Mouse (Mus musculus): ENCODE results near the gene Upb1. TPM values are rescaled to one million over a fixed set of nuclear protein-coding genes. Genes with fewer than 3 reads are reported as not detected.
"Not testable (repeated sequence)": the region's sequence is repeated elsewhere in the genome, so short reads cannot be mapped to it uniquely, and the experiment has no call there.

Gene Upb1
- 0.19 TPM in 1 of 2 replicates, not detected in the other for polyA plus RNA-seq (2016; fragmentation: Nextera tagmentation; extraction: Ambion mirVana)

DNA sequence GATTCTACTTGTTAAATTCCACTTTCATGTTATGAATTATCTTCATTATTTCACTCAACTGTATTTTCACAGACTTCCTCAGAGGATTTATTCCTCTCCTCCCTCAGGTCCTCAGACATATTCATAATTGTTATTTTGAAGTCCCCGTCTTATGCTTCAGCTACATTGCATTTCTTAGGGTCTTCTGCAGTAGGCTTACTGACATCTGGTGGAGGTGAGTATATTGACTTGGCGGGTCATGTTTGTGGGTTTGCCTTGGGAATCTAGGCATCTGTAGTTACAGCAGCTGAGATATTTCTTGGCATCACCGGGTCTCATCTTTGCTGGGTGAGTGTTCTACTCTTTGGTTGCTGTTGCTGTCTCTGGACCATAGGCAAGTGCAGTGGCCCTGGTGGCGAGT is at the start of gene Upb1:
Upb1 (plus strand) TSS at position 158 of the 400 bp plus-strand sequence.
- Histone ChIP-seq H3K9me3 (no peaks in the 10 kb centered on the region), H3K27ac (no peak within 1 kb of the TSS), H3K36me3 (no peaks in the 10 kb centered on the region), H3K4me3 (no peak within 1 kb of the TSS), H3K27me3 (ENCODE audit: insufficient read depth, poor library complexity, severe bottlenecking) (no peaks in the 10 kb centered on the region), H3K4me1 (replicated peaks) (peaks cover 7% of the 10 kb centered on the region)
- no peak for DNase-seq (ENCODE audit: low spot score)
- WGBS = 87% methylated on average over 4 of the region's 4 CpGs

DNA sequence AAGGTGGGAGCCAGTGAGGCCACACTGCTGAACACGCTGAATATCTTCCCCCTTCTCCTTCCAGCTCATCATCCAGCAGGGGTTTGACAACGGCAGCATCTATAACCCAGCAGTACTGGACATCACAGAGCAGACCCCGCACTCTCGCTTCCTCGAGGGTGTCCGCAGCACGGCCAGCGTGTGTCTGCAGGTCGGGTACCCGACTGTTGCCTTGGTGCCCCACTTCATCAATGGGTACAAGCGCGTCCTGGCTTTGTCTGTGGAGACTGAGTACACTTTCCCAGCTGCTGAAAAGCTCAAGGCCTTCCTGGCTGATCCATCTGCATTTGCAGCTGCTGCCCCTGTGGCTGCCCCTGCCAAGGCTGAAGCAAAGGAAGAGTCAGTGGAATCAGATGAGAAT is 48.4 kb upstream of the Upb1 start:
- H3K4me1 ChIP-seq (replicated peaks) = no peaks in the 10 kb centered on the region
- no peak overlapping the region for H3K4me3 ChIP-seq
- H3K36me3 ChIP-seq = no peaks in the 10 kb centered on the region
- no peak overlapping the region for H3K27ac ChIP-seq
- H3K9me3 ChIP-seq = no peaks in the 10 kb centered on the region
- 94% methylated on average over 12 of the region's 12 CpGs for WGBS
- no peaks in the 10 kb centered on the region for H3K27me3 ChIP-seq (ENCODE audit: insufficient read depth, poor library complexity, severe bottlenecking)
- no peak for DNase-seq (ENCODE audit: low spot score)

DNA sequence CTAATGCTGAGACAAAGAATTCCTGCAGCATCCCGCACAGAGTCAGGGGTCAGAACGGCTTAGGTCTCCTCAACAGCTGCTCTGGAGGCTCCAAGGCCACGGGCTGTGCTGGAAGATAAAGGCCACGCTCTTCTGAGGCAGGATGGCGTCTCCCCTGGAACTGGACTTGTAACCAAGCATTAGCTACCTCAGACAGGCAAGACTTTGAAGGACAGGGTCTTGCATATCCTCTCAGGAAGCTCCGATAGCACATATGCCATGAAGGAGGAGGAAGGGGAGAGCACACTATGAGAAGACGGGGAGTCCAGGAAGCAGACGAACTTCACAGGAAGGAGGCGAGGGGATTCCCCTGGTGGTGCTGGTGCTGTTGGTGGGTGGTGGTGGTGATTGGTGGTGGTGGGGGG is 47.1 kb upstream of the Upb1 start:
- not testable (repeated sequence) for H3K9me3 ChIP-seq; DNase-seq (ENCODE audit: low spot score); H3K36me3 ChIP-seq; H3K4me3 ChIP-seq; H3K27me3 ChIP-seq (ENCODE audit: insufficient read depth, poor library complexity, severe bottlenecking); H3K27ac ChIP-seq; H3K4me1 ChIP-seq (replicated peaks)
- 72% methylated on average over 9 of the region's 9 CpGs for WGBS

DNA sequence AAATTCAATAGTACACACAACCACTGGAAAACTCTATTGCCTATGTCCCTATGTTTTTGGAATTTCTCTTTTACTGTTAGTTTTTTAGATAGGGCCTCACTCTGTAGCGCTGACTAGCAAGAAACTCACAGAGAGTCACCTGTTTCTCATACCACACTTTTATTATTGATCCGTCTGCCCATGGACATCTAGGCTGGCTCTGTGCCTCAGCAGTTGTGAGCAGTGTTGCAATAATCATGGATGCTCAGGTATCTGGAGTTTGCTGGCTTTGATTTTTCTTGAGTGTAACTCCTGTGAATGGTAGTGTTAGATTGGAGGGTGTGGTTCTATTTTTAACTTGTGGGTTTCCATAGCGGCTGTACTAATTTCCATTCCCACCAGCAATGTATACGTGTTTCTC is 45.6 kb upstream of the Upb1 start:
- Histone ChIP-seq H3K36me3 (no peaks in the 10 kb centered on the region), H3K4me3 (no peak overlapping the region), H3K4me1 (replicated peaks) (no peaks in the 10 kb centered on the region), H3K27ac (no peak overlapping the region), H3K27me3 (ENCODE audit: insufficient read depth, poor library complexity, severe bottlenecking) (no peaks in the 10 kb centered on the region), H3K9me3 (no peaks in the 10 kb centered on the region)
- no peak for DNase-seq (ENCODE audit: low spot score)
- WGBS = 87% methylated on average over 4 of the region's 4 CpGs

DNA sequence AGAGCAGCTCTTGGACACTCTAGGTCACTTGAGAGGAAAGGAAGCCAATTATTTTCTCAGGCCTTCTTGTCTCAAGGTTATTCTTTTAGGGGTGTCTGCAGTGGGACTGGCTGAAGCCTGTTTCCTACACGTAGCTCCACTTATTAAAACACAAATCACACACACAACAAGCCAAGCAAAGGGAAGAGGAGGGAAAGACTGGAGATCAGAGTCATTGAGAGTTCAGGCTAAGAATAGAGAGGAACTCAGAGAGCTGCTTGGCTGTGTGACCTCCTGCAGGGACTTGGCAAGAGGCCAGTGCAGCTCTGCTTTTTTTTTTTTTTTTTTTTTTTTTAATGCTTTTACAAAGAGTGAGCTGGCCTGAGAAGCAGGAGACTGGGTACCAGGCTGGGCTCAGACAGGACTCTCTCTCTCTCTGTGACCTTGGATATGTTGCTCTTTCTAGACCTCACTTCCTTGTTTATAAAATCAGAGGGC is 36.7 kb upstream of the Upb1 start:
- not testable (repeated sequence) for H3K4me3 ChIP-seq; H3K27ac ChIP-seq; H3K4me1 ChIP-seq (replicated peaks); H3K9me3 ChIP-seq; H3K27me3 ChIP-seq (ENCODE audit: insufficient read depth, poor library complexity, severe bottlenecking); H3K36me3 ChIP-seq
- peak; percentile 13 for DNase-seq (ENCODE audit: low spot score)
- WGBS = 11% methylated on average over 1 of the region's 1 CpGs

DNA sequence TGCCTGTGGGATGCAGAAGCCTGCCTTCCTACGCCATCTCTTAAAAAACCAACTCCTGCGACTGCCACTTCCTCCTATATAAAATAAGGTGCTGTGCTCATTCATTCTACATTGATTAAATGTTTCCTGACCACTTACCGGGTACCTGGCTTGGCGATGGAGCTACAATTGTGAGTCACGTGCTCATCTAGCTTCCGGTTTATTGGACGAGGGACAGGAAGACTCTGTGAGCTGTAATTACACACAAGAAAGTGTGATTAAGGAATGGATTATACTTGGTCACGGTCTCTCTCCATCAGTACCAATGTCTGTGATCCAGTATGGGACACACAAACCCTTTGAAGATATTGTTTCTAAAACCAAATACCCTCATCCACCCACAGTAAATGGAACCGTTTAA is 36.1 kb upstream of the Upb1 start:
- Histone ChIP-seq H3K36me3 (no peaks in the 10 kb centered on the region), H3K4me3 (no peak overlapping the region), H3K9me3 (no peaks in the 10 kb centered on the region), H3K4me1 (replicated peaks) (peaks cover 3% of the 10 kb centered on the region; the same call in 1 of the 2 replicates), H3K27me3 (ENCODE audit: insufficient read depth, poor library complexity, severe bottlenecking) (no peaks in the 10 kb centered on the region), H3K27ac (no peak overlapping the region)
- no peak for DNase-seq (ENCODE audit: low spot score)
- 87% methylated on average over 9 of the region's 9 CpGs for WGBS

DNA sequence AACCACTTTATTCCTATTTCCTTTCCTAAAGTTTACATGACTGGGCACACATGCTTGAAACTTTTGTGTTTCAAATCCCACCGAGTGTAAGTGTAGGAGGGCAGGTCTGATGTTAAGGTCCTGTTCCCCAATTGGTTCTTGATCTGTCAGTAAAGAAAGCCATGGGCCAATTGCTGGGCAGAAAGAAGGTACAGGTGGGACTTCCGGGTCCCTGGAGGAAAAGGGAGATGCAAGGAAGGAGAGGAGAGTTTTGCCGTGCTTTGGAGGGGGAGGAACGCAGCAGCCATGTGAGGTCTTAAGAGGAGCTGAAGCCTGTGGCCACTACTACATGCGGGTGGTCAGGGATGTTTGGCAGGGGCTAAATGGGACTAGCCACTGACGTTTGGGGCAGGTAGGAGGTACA is 35.7 kb upstream of the Upb1 start:
- Histone ChIP-seq H3K4me1 (replicated peaks) (peaks cover 3% of the 10 kb centered on the region; the same call in 1 of the 2 replicates), H3K27ac (no peak overlapping the region), H3K36me3 (no peaks in the 10 kb centered on the region), H3K27me3 (ENCODE audit: insufficient read depth, poor library complexity, severe bottlenecking) (no peaks in the 10 kb centered on the region), H3K9me3 (no peaks in the 10 kb centered on the region), H3K4me3 (peak overlapping the region; percentile 23; the same call in 1 of the 2 replicates)
- WGBS = 54% methylated on average over 6 of the region's 6 CpGs
- DNase-seq (ENCODE audit: low spot score) = no peak

DNA sequence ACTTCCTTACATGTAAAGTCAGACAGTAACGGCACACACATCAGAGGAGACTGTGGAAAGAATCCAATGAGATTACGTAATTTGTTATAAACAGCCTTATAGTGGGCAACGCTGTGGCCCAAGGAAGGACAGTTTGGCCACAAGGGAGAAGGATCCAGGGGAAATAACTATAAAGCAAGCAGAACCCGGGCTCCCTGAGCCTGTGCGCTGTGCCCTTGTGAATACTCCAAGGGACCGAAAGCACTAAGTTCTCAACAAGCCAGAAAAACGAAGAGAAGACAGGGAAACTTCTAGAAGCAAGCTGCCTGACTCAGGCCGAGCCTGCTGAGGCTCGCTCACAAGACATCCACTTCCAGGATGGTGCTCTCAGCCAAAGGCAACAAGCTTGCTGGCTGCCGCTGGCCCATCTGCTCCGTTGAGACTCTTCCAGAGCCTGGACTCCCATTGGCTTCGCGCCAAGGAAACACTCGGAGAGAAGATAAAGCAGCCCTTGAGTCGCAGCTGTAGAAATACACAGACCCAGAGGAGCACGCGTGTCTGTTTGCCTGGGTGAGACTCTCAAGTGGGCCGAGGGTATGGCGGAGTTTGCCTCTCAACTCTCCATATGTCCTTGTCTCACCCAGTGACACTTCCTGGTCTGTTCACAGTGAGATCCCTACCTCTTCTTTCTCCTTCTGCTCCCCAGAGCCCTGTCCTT is 27.1 kb upstream of the Upb1 start:
- H3K9me3 ChIP-seq; DNase-seq (ENCODE audit: low spot score); H3K4me3 ChIP-seq; H3K4me1 ChIP-seq (replicated peaks); H3K27me3 ChIP-seq (ENCODE audit: insufficient read depth, poor library complexity, severe bottlenecking); H3K27ac ChIP-seq; H3K36me3 ChIP-seq: not testable (repeated sequence)
- WGBS = 90% methylated on average over 16 of the region's 19 CpGs

DNA sequence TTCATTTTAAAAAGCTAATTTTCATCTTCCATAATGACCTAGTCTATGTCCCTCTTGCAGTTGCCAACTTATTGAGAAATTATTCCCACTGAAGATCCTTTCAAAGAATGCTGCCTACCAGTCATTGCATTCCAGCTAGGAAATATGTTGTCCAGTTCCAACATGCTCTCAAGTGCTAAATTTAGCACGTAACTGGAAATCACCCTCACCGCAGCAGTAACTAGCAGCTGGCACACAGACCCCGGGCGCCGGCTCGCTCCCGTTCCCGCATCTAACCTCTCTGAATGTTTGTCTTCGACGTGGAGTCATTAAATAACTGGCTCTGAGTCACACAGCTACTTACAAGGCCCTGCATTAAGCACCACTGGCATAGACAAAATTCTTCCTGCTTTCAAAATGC is 22.2 kb upstream of the Upb1 start:
- no peak overlapping the region for H3K27ac ChIP-seq
- DNase-seq (ENCODE audit: low spot score) = no peak
- no peaks in the 10 kb centered on the region for H3K9me3 ChIP-seq
- WGBS = 92% methylated on average over 10 of the region's 10 CpGs
- H3K36me3 ChIP-seq = no peaks in the 10 kb centered on the region
- H3K27me3 ChIP-seq (ENCODE audit: insufficient read depth, poor library complexity, severe bottlenecking) = no peaks in the 10 kb centered on the region
- no peaks in the 10 kb centered on the region for H3K4me1 ChIP-seq (replicated peaks)
- no peak overlapping the region for H3K4me3 ChIP-seq

DNA sequence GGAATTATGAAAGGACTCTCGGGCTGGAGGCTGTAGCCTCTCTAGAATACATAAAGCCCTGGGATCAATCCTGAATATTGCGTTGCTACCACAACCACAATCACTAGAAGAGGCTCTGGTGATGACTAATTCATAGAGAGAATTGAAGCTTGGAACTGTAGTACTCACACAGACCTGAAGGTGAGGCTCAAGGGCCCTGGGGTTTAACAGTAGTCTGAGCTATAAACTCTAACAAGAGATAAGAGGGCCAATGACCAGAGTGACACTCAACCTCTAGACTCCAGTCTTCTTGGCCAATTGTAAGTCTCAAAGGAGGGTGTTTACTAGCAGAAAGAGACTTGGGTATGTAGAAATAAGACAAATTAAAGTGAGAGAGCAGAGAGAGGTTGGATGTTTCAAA is 10.8 kb upstream of the Upb1 start:
- Histone ChIP-seq H3K4me3 (no peak overlapping the region), H3K36me3 (no peaks in the 10 kb centered on the region), H3K27ac (no peak overlapping the region), H3K9me3 (no peaks in the 10 kb centered on the region), H3K4me1 (replicated peaks) (no peaks in the 10 kb centered on the region), H3K27me3 (ENCODE audit: insufficient read depth, poor library complexity, severe bottlenecking) (no peaks in the 10 kb centered on the region)
- DNase-seq (ENCODE audit: low spot score) = no peak
- 87% methylated on average over 2 of the region's 2 CpGs for WGBS

DNA sequence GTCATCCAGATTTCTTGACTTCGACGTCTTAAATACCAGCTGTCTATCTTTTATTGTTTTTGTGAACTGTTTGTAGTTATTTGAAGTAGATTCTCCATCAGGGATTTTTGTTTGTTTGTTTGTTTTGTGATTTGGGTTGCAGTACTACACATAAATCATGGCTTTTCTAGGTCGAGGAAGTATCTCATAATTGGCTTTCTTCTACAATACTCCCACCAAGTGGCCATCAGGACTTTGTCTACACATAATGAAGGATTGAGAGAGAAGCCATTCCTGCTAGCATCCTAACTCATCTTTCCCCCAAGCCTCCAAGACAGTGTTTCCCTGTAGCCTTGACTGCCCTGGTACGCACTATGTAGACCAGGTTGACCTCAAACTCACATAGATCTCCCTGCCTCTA is 10.1 kb upstream of the Upb1 start:
- Histone ChIP-seq H3K27ac (no peak overlapping the region), H3K36me3 (no peaks in the 10 kb centered on the region), H3K4me3 (no peak overlapping the region), H3K9me3 (no peaks in the 10 kb centered on the region), H3K4me1 (replicated peaks) (no peaks in the 10 kb centered on the region), H3K27me3 (ENCODE audit: insufficient read depth, poor library complexity, severe bottlenecking) (no peaks in the 10 kb centered on the region)
- 89% methylated on average over 4 of the region's 4 CpGs for WGBS
- no peak for DNase-seq (ENCODE audit: low spot score)

DNA sequence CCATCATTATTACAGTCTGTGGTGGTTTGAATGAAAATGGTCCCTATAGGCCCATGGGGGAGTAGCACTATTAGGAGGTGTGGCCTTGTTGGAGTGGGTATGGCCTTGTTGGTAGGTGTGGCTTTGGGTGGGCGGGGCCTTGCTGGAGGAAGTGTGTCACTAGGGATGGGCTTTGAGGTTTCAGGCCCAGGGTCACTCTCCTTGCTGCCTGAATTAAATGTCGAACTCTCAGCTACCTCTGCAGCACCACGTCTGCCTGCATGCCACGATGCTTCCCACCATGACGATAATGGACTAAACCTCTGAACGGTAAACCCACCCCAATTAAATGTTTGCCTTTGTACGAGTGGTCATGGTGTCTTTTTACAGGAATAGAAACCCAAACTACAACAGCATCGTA is 6.1 kb upstream of the Upb1 start:
- H3K36me3 ChIP-seq = no peaks in the 10 kb centered on the region
- H3K4me1 ChIP-seq (replicated peaks) = peaks cover 7% of the 10 kb centered on the region
- DNase-seq (ENCODE audit: low spot score) = no peak
- H3K27me3 ChIP-seq (ENCODE audit: insufficient read depth, poor library complexity, severe bottlenecking) = no peaks in the 10 kb centered on the region
- H3K9me3 ChIP-seq = no peaks in the 10 kb centered on the region
- no peak overlapping the region for H3K4me3 ChIP-seq
- H3K27ac ChIP-seq = no peak overlapping the region
- WGBS = 84% methylated on average over 8 of the region's 8 CpGs

DNA sequence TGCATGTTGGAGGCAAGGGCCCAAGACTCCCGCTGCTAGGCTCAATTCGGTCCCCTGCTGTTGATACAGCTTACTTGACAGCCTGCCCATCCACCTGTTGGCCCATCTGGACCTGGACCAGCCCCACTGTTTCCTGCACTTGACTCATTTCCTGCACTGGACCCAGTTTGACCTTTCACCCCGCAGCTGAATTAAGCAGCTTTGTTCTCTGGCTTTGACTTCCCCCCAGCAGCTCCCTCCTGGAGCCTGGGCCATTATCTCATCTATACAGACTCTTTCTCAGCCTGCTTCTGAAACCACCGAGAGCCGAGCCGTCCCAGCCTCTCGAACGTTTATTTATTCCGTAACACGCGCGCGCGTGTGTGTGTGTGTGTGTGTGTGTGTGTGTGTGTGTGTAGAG is 3.9 kb upstream of the Upb1 start:
- H3K4me3 ChIP-seq = no peak overlapping the region
- H3K27ac ChIP-seq = no peak overlapping the region
- no peaks in the 10 kb centered on the region for H3K9me3 ChIP-seq
- H3K27me3 ChIP-seq (ENCODE audit: insufficient read depth, poor library complexity, severe bottlenecking) = no peaks in the 10 kb centered on the region
- WGBS = 54% methylated on average over 14 of the region's 14 CpGs
- peaks cover 7% of the 10 kb centered on the region for H3K4me1 ChIP-seq (replicated peaks)
- peak; percentile 26 for DNase-seq (ENCODE audit: low spot score)
- H3K36me3 ChIP-seq = no peaks in the 10 kb centered on the region

DNA sequence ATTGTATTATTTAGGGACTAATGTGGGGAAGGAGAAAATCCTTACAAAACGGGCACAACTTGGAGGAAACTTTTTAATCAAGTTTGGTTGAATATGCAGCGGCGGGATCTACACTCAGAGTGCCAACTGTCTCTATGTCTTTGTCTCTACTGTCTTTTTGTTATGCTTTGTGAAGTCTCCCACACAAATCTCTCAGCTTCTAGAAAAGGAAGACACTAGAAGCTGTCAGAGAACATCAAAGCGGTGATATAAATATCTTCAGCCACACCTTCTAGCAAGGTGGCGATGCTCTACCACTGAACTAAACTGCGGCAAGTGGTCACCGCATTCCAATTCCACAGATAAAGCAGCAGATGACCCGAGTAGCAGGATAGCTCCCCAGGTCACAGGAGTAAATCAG is 5.0 kb downstream of the Upb1 start:
- WGBS = 91% methylated on average over 8 of the region's 8 CpGs
- no peak for DNase-seq (ENCODE audit: low spot score)
- H3K4me3 ChIP-seq = no peak overlapping the region
- peaks cover 2% of the 10 kb centered on the region for H3K4me1 ChIP-seq (replicated peaks)
- no peak overlapping the region for H3K27ac ChIP-seq
- H3K36me3 ChIP-seq = no peaks in the 10 kb centered on the region
- peaks cover 3% of the 10 kb centered on the region; the same call in 1 of the 2 replicates for H3K27me3 ChIP-seq (ENCODE audit: insufficient read depth, poor library complexity, severe bottlenecking)
- H3K9me3 ChIP-seq = no peaks in the 10 kb centered on the region

Data from hindbrain, embryonic 10.5 days (tissue).